Mouse (Mus musculus): ENCODE data around the gene Pla2g4e.
A peak's percentile ranks its signal among the peaks of the same experiment; 100 is the strongest.

Pla2g4e gene

DNA sequence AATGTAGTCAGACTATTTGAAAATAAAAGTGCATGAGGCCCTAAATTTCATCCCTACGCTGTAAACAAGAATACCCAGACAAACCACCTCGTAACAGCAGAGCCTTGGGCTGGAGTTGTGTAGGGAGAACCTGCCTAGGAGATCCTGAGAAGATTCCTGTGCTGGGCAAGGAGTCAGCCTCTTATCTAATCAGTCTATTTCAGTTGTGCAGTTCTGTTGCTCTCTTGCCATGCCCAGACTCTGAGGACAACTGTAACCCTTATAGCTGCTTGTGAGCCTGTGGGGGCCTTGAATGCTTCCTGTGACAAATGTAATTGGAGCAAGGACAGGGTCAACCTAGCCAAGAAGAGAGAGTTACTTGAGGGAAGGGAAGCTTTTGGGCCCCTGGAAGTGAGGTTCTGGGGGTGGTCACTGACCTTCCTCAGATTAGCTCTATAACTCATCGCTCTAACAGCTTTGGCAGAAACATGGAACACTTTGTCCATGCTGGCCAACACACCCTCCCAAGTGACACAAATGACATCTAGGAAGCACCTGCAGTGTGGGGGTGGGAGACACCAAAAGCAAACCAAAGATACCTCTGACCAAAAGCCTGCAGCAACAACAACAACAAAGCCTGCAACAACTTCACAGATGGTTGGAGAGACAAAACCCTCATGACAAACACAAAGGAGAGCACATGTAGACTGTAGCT is 9.0 kb downstream of the Pla2g4e start:
- DNase-seq: no peak

DNA sequence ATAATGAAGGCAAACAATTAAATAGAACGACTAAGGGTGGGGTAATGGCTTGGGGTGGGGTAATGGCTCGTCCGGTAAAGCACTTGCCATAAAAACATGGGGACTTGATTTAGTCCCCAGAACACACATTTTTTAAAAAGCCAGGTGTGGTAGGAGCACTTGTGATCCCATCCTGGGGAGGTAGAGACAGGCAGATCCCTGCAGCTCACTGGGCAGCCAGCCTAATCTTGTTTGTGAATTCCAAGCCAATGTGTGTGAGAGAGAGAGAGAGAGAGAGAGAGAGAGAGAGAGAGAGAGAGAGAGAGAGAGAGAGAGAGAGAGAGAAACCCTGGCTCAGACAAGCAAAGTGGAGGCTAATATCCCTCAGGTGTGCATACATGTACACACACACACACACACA is 9.8 kb downstream of the Pla2g4e start:
- DNase-seq: peak; percentile 38

- DNase-seq: no peak
Measured at GRCm38 (mm10) chr2:120231642-120232041, 13.5 kb downstream of the Pla2g4e start.

GRCm38 (mm10) chr2:120214600-120214999 is 30.5 kb downstream of the Pla2g4e start:
- no peak for DNase-seq

DNA sequence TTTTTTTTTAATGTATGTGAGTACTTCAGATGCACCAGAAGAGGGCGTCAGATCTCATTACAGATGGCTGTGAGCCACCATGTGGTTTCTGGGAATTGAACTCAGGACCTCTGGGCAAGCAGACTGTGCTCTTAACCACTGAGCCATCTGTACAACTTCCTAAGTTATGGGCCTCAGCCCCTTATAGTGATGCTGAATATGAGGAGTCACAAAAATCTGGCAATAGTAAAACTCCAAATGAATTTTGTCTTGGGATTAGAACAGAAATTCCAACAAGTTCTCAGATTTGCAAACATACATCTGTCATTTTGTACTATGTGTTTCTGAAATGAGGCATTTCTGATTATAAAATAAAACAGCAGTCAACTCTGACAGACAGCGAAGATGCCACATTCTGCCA is 33.7 kb downstream of the Pla2g4e start:
- DNase-seq: no peak

- DNase-seq: no peak
Measured at GRCm38 (mm10) chr2:120207926-120208325, 37.2 kb downstream of the Pla2g4e start.

DNA sequence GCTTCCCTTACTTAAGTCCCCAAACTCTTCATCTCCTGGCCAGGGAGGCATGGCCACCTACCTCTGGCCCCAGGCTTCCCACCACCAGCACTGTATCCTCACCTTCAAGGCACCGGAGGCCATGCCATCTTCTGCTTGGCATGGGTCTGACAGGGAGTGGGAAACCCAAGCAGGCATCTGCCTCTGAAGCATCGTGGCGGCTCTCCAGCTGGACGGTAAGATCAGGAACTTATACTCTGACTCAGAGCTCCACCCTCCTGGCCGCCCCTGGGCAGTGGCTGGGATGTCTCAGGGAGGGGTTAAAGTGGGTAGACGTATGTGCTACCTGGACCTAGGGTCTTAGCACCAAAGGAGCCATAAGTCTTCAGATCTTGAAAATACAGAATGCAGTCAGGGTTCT is 38.1 kb downstream of the Pla2g4e start:
- no peak for DNase-seq

- DNase-seq: no peak
Measured at GRCm38 (mm10) chr2:120203742-120204141, 41.4 kb downstream of the Pla2g4e start.

DNA sequence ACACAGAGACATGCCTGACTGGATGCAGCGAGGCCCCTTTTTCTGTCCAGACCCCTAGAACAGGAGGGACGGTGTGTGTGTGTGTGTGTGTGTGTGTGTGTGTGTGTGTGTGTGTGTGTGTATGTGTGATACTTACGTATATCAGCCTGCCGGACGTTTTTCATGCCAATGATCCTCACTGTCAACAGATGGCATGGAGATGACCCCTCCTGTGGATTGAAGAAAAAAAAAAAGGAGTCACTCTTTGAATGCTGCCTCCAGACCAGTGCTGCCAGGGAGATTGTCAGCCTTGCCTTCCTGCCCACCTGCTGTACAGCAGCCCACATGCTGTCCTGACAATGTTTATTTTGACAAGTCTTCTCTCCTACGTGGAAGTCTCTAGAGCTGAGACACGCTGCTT is 45.1 kb downstream of the Pla2g4e start:
- peak; percentile 36 for DNase-seq

- no peak for DNase-seq
Measured at GRCm38 (mm10) chr2:120188174-120188573, 57.0 kb downstream of the Pla2g4e start.

GRCm38 (mm10) chr2:120187583-120187982 is 57.6 kb downstream of the Pla2g4e start:
- no peak for DNase-seq

DNA sequence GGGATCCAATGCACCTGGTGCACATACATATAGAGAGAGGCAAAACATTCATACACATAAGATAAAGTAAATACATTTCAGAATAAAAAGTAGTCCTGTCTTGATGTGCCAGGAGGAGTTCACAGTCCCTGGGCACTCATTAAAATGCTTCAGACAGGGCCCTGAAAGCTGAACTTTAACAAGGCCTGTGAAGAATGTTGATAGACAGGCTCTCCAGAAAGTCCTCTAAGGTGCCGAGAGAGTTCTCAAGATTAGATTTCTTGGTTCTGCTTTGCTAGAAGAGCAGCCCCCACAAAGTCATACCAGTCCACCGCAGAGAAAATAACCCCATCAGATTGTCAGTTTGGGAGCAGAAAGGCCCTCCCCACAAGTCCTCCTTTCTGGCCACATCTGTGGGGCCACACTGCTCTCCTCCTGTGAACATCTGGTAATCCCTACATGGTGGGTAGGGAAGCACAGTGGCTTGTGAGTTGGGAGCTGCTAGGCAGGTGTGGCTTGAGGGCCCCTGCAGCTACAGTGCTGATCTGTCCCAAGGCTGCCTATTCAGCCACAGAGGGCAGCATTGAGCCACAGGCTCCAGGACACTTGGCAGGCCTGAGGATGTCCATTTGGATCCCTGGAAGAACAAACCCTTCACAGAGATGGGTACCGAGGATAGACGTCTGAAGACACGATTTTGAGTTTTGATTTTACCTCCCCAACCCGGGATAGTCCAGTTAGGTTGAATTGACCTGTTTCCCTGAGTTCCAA is 59.4 kb downstream of the Pla2g4e start:
- DNase-seq: peak; percentile 28

DNA sequence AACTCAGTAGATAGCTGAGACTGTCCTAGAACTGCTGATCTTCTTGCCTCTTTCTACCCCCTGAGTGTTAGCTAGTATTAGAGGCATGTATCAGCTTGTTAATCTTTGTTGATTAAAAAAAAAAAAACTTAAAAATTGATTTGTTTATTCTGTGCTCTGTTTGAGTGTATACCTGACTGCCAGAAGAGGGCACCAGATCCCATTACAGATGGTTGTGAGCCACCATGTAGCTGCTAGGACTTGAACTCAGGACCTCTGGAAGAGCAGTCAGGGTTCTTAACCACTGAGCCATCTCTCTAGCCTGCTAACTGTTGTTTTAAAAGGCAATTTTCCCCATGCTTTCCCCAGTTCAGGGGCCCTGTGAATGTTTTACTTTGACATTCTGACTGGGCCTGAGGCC is 66.2 kb downstream of the Pla2g4e start:
- no peak for DNase-seq

DNA sequence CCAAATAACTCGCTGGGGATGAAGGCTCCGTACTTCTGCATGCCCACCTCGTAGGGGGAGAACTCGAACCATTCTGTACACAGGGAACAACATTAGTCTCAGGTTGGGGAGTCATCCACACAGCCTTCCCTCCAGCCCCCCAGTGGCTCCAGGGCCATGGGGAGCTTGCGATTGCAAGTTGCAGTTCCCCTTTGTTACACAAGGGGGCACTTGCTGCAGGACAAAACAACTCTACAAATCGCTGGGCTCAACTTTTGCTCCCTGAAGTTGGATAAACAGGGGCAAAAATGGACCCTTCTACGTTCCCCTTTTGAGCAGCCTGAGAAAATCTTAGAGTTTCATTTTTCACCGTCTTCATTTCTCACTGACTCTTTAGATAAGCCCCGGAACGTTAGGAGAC is 71.4 kb downstream of the Pla2g4e start:
- peak; percentile 61 for DNase-seq

DNA sequence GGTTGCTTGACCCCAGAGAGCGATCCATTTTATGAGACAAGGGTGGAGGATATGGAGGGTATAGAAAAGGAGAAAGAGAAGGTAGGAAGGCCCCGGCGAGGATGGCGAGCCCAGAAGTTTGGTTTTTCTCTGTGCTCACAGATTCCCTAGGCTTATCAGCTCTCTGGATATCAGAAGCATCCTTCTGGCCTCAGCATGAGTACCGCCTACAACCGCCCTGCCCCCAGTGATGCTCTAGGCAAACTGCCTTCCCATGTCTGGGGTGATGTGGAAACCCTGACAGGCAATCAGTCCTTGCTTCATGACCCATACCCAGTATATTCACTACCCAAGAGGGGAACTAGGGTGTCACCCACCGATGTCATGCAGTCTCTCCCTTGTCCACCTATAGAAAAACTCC is 73.8 kb downstream of the Pla2g4e start:
- DNase-seq: no peak

- DNase-seq: no peak
Measured at GRCm38 (mm10) chr2:120170726-120171125, 74.4 kb downstream of the Pla2g4e start.

DNA sequence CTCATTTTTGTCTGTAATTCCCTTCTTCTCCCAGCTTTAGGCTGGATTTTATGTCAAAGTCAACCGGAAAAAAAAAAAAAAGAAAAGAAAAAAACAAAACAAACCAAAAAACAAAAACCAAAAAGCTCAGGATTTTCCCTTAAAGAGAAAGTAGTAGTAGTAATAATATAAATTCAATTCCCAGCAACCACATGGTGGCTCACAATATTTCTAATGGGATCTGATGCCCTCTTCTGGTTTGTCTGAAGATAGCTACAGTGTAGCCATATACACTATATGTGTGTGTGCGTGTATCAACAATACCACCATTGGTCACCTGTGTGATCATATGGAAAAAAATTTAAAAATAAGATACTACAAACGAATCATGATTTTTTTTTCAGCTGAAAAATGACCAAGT is 75.8 kb downstream of the Pla2g4e start:
- no peak for DNase-seq

GRCm38 (mm10) chr2:120167763-120168162 is 77.4 kb downstream of the Pla2g4e start:
- DNase-seq: no peak

DNA sequence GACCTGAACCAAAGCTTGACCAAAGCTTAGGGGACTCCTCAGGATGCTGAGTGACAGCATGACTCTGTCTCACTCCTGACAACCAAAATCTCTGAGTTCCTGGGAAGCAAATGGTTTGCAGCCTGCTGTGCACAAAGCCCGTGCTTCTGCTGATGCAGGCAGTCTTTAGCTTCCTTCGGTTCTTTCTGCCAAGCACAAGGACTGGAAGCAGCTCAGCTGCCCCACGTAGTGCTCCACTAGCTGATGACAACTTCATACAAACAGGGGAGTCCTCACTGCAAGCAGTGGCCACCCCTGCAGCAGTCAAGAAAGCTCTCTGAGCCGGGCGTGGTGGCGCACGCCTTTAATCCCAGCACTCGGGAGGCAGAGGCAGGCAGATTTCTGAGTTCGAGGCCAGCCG is 79.7 kb downstream of the Pla2g4e start:
- no peak for DNase-seq

GRCm38 (mm10) chr2:120159434-120159833 is 85.7 kb downstream of the Pla2g4e start:
- no peak for DNase-seq

DNA sequence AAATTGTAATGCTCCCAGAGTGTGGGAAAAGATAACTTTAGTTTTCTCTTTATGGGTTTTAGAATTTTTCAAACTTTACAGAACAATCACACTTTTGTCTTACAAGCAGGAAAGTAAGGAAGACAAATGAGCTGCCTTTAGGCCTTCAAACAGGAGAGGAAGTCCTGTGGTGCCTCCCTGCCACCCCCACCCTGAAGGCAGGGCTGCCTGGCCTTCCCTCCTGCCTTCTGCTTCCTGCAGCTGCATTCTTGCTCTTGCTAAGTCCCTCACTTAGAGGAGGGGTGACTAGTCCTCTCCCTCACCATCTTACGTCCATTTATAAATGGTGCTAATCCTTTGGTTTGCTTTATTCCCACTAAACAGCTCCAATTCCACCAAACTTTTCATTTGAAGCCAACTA is 86.3 kb downstream of the Pla2g4e start:
- DNase-seq: no peak

DNA sequence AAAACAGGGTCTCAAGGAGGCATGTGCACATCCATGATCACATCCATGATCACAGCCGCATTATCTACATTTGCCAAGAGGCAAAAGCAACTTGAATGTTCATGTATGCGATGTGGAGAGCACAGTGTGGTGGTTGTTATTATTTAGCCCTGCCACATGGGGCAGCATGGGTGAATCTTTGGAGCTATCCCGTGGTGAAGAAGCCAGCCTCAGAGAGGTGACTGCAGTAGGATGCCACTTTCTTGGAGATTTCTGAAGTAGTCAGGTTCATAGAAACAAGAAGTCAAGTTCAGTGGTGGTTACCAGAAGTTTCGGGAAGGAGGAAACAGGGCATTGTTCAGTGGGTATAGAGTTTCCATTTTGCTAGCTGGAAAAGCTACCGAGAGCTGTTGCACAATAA is 87.1 kb downstream of the Pla2g4e start:
- DNase-seq: no peak

GRCm38 (mm10) chr2:120157606-120158005 is 87.5 kb downstream of the Pla2g4e start:
- no peak for DNase-seq

GRCm38 (mm10) chr2:120154361-120154894 is 90.7 kb downstream of the Pla2g4e start, which contains the start of gene Ehd4:
Gene Ehd4, minus strand, starts transcription at chr2:120154606.
- DNase-seq: peak; percentile 100

Data from cerebellum, adult 8-10 months (tissue).